Comparison of ENCODE assay signal across 20 mouse cellular contexts in the genomic region with DNA sequence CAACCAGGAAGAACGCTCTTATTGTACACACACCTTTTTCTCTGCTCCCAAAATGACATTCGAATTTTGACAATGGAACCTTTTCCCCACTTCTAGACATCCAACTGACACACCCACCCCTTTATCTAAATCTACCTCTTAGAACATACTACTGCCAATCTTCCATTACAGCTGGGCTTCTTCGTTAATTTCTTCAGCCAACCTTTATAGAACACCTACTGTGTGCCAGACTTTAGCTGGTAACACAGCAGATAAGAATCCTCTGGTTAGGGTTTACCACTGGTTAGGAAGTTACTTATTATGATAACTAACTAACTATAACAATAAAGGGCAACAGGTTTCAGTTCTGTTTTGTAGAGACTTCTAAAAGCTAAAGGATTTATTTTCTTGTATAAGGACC.
"Had no signal": no experiment of that assay in that cellular context is flagged by ENCODE, and none has a peak within 500 bp of the region (broad histone marks: within the 10 kb centered on the region; RNA-seq: fewer than 3 reads in every experiment).

No protein-coding gene starts in this region.

- H3K4me1 ChIP-seq: midbrain, embryonic 15.5 days; neural tube, embryonic 12.5 days had no signal

- H3K4me3 ChIP-seq: kidney, embryonic 15.5 days; limb, embryonic 12.5 days; limb, embryonic 15.5 days; midbrain, embryonic 12.5 days; midbrain, embryonic 15.5 days; neural tube, embryonic 12.5 days; neural tube, embryonic 15.5 days had no signal

- H3K9me3 ChIP-seq: kidney, embryonic 15.5 days; limb, embryonic 12.5 days; limb, embryonic 15.5 days; midbrain, embryonic 12.5 days; midbrain, embryonic 15.5 days; neural tube, embryonic 12.5 days; neural tube, embryonic 15.5 days had no signal

- ATAC-seq: midbrain, embryonic 15.5 days had no signal

- DNase-seq: kidney, adult 11 months; kidney, adult 8-10 months; kidney, postnatal 10 days; kidney, postnatal 36 days; left cerebral cortex, postnatal 4 days; lung, adult 2 months; lung, postnatal 14 days; lung, postnatal 4 days; right cerebral cortex, adult 18-20 months; right cerebral cortex, postnatal 14 days; right cerebral cortex, postnatal 4 days; thymus, postnatal 36 days had no signal

- H3K27ac ChIP-seq: kidney, embryonic 15.5 days; limb, embryonic 12.5 days; limb, embryonic 15.5 days; midbrain, embryonic 12.5 days; midbrain, embryonic 15.5 days; neural tube, embryonic 12.5 days; neural tube, embryonic 15.5 days; stomach, postnatal 0 days had no signal

- H3K9ac ChIP-seq: kidney, embryonic 15.5 days; limb, embryonic 12.5 days; limb, embryonic 15.5 days; midbrain, embryonic 12.5 days; midbrain, embryonic 15.5 days; neural tube, embryonic 12.5 days; neural tube, embryonic 15.5 days had no signal

- H3K27me3 ChIP-seq: limb, embryonic 12.5 days; limb, embryonic 15.5 days; midbrain, embryonic 12.5 days; midbrain, embryonic 15.5 days; neural tube, embryonic 12.5 days; neural tube, embryonic 15.5 days had no signal

- H3K36me3 ChIP-seq: kidney, embryonic 15.5 days; limb, embryonic 12.5 days; midbrain, embryonic 12.5 days; midbrain, embryonic 15.5 days; neural tube, embryonic 12.5 days; neural tube, embryonic 15.5 days had no signal

- H3K4me2 ChIP-seq: kidney, embryonic 15.5 days; limb, embryonic 12.5 days; limb, embryonic 15.5 days; midbrain, embryonic 12.5 days; midbrain, embryonic 15.5 days; neural tube, embryonic 12.5 days; neural tube, embryonic 15.5 days had no signal
